Mouse (Mus musculus): ENCODE data around the gene Zc3h13. TPM values are rescaled to one million over a fixed set of nuclear protein-coding genes. Genes with fewer than 3 reads are reported as not detected.

The Zc3h13 gene
- polyA plus RNA-seq, 1 experiment from 2014 or later, result 26.5 TPM

GRCm38 (mm10) chr14:75377612-75378011, 93.4 kb downstream of the Zc3h13 start:
- H3K9ac ChIP-seq (ENCODE audit: low read depth, low read length), result no peak overlapping the region
- no peak overlapping the region for H3K4me2 ChIP-seq (ENCODE audit: low read depth, low read length)
- no peaks in the 10 kb centered on the region for H3K9me3 ChIP-seq (ENCODE audit: control insufficient read depth, low read length)
- 37% methylated on average over 7 of the region's 7 CpGs for WGBS
- H3K36me3 ChIP-seq (ENCODE audit: control insufficient read depth, insufficient read depth, low read length), result no peaks in the 10 kb centered on the region
- H3K4me3 ChIP-seq (ENCODE audit: low read depth, low read length), result no peak overlapping the region
- no peaks in the 10 kb centered on the region for H3K4me1 ChIP-seq (ENCODE audit: control insufficient read depth, insufficient read depth, low read length)
- no peak for DNase-seq (ENCODE audit: low spot score)
- no peak for ATAC-seq (ENCODE audit: low read depth)
- no peaks in the 10 kb centered on the region for H3K27me3 ChIP-seq (replicated peaks; ENCODE audit: control insufficient read depth, insufficient read depth, low read length)
- H3K27ac ChIP-seq (replicated peaks; ENCODE audit: low read depth, low read length), result no peak overlapping the region

Small RNAs within 50 kb of the gene (microRNA-seq; reads per million reads assigned to microRNA genes)
- not detected for gene Gm44482 (ENCODE audit: borderline number of aligned reads)

Other genes with a start within 250 kb of the Zc3h13 start
- not detected in 2 replicates for gene Lrrc63, start 153.5 kb upstream of the Zc3h13 start, polyA plus RNA-seq (2014; fragmentation: Nextera tagmentation; extraction: Ambion mirVana)
- gene Lcp1, start 153.3 kb upstream of the Zc3h13 start, polyA plus RNA-seq (2014; fragmentation: Nextera tagmentation; extraction: Ambion mirVana), result 44.3 and 47.1 TPM in 2 replicates
- gene Cpb2, start 42.1 kb upstream of the Zc3h13 start, polyA plus RNA-seq (2014; fragmentation: Nextera tagmentation; extraction: Ambion mirVana), result not detected in 2 replicates
- 0.35 and 0.43 TPM in 2 replicates for gene Siah3, start 171.6 kb downstream of the Zc3h13 start, polyA plus RNA-seq (2014; fragmentation: Nextera tagmentation; extraction: Ambion mirVana)